Mouse (Mus musculus) adrenal gland, adult 18-20 months (tissue): ENCODE data around the gene Gm21637. TPM values are rescaled to one million over a fixed set of nuclear protein-coding genes. Genes with fewer than 3 reads are reported as not detected.
"Not testable (repeated sequence)": the region's sequence is repeated elsewhere in the genome, so short reads cannot be mapped to it uniquely, and the experiment has no call there.

ENCODE experiments used
- DNase-seq, 2 experiments: peaks; one replicate each; pipeline ENCODE4 v3.0.0; 2021 to 2022; ENCODE audit warnings: low spot score in 2 of 2
- long read RNA-seq, 2 experiments: library from polyadenylated mRNA; stranded (forward); transcript quantifications; one replicate each; pipeline ENCODE4 v2.0.0; 2021
- total RNA-seq, 2 experiments: library from RNA; stranded (reverse); gene quantifications; 1 replicate in 1 of 2; 2 replicates in 1 of 2; pipeline ENCODE4 v1.2.3; 2021

Gene Gm21637
- total RNA-seq = not detected
- long read RNA-seq, experiment 1 = 0 reads
- long read RNA-seq, experiment 2 = 0 reads

DNA sequence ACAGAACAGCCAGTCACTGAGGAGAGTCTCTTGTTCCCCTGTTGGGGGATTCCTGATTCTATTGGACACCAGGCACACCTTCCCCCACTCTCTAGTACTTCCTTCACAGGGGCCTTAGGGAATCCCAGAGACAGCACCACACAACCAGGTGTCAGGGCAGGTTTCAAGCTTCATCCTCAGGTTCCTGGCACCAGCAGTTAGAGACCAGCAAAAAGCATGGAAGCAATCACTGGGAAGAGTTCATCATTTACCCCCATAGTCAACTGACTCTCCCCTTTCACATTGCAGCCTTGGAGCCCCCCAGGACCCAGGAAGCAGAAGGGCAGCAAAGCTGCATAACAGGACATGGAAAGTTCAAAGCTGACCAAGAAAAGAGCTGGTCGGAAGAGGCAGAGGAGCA, at the start of gene Gm21637:
Gene Gm21637, plus strand, starts transcription at position 301 of the 400 bp plus-strand sequence.
- DNase-seq = not testable (repeated sequence)

Other genes starting within 250 kb of the Gm21637 start
- gene Btbd35f25, start 244.9 kb upstream of the Gm21637 start, total RNA-seq = not detected
- gene Btbd35f22, start 85.8 kb downstream of the Gm21637 start, total RNA-seq = not detected